Mouse (Mus musculus) fat pad, adult 2 months (tissue): ENCODE measurements around the gene Rap1a.
A peak's percentile ranks its signal among the peaks of the same experiment; 100 is the strongest.

ENCODE experiments used
- DNase-seq: peaks from one replicate; pipeline ENCODE4 v3.0.0-alpha.2; 2011; ENCODE audit warnings: low read depth, low spot score; ENCODE audit errors: extremely low read depth

Gene Rap1a

DNA sequence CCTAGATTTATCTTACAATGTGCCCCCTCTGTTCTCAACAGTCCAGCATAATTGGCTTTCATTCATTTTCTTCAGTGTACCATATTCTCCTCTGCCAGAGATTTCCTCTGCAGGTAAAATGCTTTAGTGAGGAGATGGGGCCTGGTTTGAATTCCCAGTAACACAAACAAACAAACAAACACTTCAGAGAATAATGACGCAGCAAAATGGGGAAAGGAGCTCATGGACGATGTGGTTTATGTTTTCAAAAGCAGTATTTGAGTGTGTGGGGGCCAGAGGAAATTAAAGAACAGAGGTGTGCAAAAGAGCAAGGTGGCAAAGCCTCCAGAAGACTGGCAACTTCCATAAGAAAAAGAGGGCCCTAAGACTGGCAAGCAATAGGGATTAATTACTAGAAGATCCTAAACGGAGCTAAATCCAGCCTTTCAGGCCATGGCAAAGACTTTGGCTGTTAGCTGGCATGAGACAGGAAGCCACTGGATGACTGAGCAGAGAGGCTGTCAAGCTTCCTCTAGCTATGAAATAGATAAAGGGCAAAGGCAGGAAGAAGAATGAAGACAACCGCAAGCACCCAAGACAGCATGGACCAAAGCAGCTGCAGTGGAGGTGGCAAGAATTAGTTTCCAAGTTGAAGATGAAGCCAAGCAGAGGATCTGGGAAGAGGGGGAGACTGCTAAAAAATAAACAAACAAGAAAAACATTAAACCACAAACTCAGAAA, 37.8 kb downstream of the Rap1a start:
- DNase-seq: no peak

DNA sequence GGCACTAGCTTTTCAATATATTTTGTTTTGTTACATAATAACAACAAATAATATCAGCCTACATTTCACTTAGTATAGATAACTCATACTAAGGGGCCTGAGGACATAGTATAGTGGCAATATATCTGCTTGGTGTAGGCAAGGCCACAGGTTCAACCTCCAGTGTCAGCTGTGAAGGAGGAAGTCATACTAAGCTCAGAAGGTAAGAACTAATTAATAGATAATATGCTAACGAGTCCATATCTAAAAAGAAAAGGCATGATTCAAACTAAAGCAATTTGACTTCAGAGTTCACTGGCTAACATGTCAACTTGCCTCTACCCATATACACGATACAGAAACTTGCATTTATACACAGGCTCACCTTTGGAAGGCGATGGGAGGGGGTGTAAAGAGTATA, 41.1 kb downstream of the Rap1a start:
- DNase-seq: no peak

DNA sequence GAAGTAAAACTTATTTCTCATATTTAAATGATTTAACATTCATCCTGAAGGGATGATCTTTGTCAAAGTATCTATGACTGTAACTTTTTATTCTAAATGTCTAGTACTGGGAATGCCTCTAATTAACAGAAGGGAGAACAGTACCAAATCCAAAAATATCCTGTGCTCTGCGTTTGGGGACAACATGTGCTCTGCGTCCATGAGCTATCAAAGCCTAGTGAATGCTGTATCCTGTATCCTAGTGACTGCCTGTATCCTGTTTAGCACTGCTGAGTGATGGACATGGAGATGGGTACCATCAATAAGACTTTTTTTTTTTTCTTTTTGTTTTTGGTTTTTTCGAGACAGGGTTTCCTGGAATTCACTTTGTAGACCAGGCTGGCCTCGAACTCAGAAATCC, 42.5 kb downstream of the Rap1a start:
- no peak for DNase-seq

DNA sequence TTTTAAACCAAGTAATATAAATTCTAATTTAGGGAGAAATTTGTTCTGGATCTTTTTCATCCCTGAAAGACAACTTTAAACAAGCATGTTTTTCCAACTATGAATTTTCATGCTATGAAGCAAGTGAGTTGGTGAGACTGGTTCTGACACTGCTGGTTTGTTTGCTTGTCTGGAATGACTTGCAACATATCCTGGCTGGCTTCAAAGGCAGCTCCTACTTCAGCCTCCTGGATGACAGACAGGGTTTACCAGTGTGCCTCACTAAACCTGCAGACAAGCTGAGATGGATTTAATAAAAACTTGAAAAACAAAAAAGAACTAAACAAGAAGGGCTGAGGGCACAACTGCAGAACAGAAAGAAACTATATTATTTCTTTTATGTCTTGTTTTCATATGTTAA, 43.0 kb downstream of the Rap1a start:
- peak; percentile 58 for DNase-seq

DNA sequence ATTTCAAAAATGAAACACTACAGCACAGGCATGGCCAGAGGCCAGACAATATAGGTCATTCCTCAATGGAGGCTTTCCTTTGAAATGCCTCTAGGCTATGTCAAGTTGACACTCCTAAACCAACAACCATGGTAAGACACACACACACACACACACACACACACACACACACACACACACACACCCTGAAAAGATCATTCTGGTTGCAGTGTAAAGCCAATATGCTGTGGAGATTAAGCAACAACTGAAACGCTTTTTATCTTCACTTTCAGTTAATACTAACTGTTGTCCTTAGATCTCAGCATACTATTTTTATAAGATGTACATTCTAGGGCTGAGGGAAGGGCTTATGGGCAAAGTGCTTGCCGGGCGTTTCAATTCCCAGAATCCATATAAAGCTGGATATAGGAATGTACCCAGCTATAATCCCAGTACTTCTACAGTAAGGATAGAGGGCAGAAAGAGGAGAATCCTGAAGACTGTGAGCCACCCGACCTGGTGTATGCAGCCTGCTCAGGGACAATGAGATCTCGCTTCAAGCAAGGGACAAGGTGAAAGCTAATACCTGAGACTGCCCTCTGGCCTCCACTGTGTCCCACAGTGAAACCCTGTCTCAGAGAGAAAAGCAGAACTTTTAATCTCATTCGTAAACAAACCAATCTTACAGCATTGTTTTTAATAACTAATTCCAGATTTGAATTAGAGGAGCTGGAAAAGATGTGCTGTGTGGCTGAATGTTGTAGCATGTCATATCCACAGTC, 43.6 kb downstream of the Rap1a start:
- DNase-seq: no peak

DNA sequence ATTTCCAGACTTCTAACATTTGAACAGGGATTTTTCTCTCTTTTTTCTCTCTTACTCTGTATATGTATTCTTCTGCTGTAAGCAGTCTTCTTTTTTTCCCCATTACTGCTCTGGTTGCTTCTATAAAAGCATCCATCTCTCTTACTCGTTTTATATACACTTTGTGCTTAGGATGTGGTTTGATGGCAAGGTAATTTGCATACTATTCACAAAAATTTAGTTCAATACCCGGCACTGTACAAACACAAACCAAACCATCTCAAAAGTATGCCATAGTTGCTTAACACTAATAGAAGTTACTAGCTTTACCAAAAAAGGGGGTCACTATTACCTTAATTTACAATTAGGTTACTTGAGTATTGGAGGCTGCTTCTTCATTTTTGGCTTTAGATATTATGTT, 44.6 kb downstream of the Rap1a start:
- DNase-seq: no peak

DNA sequence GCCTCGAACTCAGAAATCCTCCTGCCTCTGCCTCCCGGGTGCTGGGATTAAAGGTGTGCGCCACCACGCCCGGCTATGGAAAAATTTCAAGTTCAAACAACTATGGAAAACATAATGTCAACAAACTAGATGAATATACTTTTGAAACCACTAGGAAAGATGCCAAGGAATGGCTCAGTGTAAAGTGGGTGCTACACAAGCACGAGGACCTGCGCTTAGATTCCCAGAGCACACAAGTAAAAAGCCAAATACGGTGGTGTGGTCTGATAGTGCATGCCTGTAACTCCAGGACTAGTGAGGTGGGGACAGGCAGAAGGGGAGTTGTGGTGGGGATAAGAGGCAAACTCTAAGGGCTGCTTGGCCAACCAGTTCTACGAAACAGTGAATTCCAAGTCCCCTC, 46.0 kb downstream of the Rap1a start:
- no peak for DNase-seq

DNA sequence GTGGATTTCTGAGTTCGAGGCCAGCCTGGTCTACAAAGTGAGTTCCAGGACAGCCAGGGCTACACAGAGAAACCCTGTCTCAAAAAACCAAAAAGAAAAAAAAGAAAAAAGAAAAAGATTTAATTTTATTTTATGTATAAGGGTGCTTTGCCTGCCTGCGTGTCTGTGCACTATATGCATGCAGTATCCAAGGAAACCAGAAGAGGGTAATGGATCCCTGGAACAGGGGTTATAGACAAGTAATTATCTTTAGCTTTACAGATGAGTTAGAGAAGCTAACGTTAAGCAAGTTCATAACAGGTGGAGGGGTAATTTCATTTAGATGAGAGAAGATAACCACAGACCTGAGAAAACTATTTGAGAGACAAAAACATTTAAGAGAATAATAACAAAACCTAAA, 47.0 kb downstream of the Rap1a start:
- no peak for DNase-seq

DNA sequence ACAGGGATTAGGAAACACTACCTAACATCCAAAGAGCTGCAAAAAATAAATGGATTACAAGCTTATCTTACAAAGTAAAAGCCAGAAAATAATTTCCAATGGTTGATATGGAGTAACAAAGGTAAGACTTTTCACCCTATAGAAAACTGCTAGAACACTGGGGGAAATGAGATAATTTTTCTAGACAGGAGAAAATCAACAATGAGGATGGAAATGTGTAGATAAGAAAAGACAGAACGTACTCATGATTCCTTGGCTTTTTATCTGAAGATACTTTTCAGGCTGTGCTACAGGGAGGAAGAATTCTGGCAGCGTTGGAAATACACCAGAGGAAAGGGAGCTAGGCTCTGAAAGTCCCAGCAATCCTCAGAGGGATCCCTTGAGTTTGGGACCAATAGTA, 50.3 kb downstream of the Rap1a start:
- DNase-seq: no peak

DNA sequence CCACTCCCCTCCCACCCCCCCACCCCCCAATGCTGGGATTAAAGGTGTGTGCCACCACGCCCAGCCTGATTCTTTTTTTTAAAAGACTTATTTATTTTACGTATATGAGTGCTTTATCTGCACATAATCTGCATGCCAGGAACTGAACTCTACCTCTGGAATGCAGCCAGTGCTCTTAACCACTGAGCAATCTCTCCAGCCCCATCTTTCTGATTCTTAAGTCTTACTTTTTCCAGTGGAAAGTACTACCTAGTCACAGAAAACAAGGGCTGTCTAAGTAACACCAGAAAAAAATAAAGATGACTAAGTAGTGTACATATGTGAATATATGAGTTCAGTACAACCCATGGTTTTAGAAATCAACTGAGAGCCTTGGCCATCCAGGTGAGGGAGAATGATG, 54.6 kb downstream of the Rap1a start:
- no peak for DNase-seq

DNA sequence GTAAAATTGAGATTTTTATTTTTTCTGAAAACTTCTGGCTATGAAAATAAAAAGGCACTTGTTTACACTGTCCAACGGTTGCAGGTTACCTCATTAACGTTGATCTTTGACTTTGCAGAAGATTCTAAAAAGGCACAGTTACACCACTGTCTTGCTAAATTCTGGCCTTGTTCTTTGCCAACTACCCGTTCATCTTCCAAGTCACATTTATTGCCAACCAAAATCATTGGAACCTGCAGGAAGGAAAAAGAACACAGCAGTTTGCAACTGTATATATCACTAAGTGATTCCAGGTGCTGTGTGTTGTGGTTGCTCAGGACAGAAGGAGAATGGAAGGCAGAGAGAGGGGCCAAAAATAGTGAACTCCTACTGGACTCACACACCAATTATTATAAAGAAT, 63.5 kb downstream of the Rap1a start:
- no peak for DNase-seq

DNA sequence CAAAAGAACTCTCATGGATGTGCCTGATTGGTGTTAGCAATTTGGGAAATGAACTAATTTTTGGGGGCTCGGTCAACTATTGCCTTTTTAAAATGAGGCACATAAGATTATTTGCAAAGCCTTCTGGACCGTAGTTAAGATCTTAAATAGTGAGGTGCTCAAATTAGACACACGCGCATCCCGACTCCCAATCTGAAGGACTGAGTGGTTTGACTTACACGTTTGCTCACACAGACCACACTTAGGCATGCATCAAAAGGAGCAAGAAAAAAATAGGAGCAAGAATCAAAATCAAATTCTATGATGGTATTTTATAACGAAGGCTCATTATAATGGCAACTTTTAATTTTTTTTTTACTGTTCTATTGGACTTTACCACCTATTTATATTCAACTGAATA, 64.1 kb downstream of the Rap1a start:
- no peak for DNase-seq

DNA sequence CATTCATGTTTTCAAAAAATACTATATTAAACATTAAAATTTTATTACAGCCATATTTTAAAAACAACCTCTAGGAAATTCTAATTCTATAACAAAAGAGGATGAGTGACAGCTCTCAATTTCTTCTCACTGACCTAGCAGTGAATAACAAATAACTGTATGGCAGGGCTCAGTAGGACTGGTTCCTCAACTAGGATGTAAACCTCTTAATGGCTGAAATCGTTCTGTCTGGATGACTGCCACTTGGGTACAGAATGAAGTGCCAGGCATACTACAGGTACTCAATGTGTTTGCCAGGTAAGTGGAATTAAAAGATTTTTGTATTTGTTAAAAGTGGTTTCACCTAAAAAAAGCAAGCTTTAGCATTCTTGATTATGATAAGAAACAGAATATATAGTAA, 65.0 kb downstream of the Rap1a start:
- no peak for DNase-seq

DNA sequence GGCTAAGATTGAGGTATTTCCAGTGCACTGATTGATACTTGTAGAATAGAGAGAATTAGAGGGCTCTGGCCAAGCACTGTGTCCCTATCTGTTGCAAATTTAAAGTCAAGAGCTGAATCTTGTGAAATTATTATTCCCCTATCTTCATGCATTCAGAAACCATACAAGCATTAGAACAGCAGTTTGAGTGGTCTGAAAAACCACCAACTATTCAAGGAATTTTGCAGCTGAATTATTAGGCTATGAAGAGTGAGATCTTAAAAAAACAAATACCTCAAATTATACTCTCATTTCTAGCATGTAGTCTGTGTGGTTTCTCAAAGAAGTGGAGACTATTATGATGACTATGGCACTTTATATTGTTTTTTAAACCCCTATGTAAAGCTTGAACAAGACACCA, 65.9 kb downstream of the Rap1a start:
- DNase-seq: no peak

DNA sequence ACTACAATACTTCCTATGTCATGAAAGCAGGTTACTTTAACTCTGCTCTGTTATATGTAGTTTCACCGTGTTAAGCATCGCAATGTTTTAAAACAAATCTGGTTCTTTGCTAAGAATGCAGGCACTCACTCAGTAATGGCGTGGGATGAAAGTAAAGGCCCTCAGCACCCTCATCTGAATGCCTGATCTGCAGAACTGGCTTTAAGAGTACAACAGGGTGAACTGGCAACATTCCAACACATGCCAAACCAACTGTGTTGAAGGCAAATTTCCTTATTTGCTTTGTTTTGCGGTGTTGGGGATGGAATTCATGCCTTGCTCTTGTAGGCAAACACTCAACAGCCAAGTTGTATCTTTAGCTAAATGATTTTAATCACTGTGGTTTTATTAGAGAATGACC, 67.6 kb downstream of the Rap1a start:
- DNase-seq: no peak

DNA sequence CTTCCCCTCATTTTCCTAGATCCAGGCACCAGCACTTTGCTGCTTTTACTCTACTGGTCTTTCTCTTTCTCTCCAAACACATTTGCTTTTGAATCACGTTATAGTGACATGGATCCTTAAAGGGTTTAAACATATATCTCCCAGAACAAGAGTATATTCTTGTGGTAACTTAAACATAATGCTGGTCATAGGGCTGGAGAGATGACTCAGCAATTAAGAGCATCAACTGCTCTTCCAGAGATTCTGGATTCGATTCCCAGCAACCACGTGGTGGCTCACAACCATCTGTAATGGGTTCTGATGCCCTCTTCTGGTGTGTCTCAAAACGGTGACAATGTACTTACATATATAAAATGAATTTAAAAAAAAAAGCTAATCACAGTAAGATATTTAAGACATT, 68.8 kb downstream of the Rap1a start:
- no peak for DNase-seq

DNA sequence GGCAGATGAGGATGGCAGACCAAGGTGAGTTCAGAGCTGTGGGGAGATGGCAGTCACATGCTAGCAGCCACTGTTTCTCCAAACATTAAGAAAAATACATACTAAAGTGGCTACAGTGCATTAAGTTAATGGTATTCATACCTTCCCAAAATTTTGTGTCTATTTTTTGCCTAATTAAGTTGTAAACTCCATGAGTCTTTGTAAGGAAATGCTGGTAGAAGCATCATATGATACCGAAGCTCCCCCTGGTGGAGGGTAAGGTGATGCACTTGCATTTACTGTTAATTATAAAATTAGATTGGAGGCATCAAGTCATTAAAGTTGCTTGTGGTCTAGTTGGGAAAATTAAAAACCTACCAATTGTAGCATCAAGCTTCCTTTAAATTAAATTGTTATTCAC, 75.1 kb downstream of the Rap1a start:
- no peak for DNase-seq

DNA sequence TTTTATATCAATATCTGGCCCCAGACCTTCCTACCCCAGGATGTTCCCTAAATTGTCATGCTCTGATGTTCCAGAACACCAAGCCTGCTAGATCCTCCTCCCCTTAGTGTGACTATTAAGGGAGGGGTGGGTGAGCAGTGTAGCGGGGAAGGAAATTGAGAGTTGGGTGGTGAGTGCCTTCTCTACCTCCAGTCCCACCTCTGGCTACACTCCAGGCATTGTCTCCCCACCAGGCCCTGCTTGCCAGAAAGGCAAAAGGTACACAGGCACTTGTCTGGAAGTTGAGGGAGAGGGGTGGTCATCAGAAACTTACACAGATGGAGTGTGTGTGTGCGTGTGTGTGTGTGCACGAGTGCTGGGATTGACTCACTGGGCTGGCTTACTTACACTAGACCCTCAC, 78.6 kb downstream of the Rap1a start:
- DNase-seq: no peak

DNA sequence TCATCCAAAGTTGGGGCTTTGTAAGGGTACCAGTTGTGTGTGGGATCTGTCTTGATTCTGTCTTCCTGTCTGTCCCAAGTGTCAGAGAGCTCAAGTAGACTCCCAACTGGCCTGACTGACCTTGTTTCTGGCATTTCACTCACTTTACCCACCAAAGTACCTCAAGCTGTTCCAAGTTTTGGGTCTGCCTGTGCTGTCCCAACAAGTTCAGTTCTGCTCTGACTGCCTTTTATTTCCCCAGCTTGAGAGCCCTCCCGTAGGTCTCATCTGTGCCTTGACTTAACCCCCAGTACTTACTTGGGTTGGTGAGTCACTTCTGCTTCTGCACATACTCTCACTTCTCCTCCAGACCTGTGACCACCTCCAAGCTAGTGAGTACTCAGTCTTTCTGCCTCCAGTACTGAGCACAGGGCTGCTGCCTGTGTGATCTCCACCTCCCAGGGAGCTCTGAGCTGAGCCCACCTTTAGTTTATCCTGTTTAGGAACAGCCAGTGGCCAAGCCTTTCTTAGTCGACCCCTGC, 79.4 kb downstream of the Rap1a start:
- DNase-seq: no peak

DNA sequence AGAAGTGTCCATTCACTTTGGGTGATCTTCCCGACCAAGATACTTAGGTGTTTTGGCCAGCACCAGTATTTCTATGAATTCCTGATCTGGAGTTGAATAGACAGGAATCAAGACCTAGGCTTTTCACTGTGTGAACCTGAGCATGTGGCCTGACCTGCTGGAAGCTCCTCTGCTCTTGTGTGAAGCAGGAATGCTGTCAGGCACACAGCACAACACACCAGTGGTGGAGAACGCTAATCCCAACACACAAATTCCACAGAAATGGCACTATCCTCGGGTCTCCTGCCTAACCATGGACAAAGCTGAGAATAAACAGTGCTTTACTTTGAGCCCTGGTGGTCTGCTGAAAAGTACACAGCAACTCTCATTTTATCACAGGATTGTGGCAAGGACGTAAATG, 80.6 kb downstream of the Rap1a start:
- no peak for DNase-seq

DNA sequence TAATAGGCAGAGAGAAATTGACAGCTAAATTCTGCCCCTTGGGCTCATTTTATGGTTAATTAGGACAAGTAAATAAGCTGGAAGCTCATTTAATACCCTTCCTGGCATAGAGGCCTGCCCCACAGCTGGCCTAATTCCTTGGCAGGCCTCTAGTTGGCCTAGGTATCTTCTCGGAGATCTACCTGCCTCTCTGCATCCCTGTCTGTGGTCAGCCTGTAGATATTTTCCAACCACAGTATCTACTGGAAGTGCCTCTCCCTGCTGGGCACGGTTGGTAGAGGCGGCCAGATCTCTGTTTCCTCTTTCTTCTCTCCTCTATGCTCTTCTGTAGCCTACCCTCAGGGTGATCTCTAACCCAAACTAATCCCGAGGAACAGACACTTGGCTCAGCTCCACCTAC, 81.2 kb downstream of the Rap1a start:
- peak; percentile 72 for DNase-seq

DNA sequence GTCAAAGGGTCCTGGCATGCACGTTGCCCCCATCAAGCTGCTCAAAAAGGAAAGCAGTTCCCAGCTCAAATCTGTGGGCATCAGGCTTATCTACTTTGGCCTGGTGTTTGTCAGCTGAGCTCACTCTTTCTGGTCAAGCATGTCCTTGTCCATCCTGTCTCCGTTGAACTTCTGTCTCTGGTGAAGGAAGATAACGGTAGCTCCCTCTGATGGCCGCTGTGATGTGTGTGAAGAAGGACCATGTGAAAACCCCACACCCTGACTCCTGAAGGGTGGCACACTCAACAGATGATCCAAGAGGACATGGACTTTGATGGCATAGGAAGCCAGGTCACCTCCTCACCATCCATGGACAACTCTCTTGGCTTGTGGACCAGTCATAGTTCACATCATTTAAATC, 82.4 kb downstream of the Rap1a start:
- DNase-seq: no peak
